Mouse (Mus musculus) thymus, postnatal 4 days (tissue): Measurements from ENCODE around the gene Gm3404.
"Not testable (repeated sequence)": the region's sequence is repeated elsewhere in the genome, so short reads cannot be mapped to it uniquely, and the experiment has no call there.

Experiments used
- DNase-seq: peaks from one replicate; pipeline ENCODE4 v3.0.0; 2021

The Gm3404 gene

DNA sequence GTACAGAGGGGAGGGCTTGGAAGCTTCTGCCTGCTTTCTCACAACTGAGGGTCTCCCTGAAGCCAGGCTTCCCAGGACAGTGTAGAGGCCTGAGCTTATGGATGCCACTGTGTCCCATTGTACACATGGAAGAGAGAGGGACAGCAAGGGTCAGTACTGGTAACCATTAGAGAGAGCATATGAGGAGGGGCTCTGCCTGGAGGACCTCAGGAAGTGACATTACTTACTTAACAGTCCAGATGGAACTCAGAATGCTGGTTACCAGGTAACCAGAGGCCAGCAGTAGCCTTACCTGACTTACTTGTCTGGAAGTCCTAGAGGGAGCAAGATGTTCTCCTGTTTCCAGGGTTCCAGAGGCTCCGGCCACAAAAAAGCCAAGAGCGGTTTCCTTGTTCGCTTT, at the start of gene Gm3404:
Gene Gm3404, plus strand, starts transcription at position 301 of the 400 bp plus-strand sequence.
- not testable (repeated sequence) for DNase-seq

DNA sequence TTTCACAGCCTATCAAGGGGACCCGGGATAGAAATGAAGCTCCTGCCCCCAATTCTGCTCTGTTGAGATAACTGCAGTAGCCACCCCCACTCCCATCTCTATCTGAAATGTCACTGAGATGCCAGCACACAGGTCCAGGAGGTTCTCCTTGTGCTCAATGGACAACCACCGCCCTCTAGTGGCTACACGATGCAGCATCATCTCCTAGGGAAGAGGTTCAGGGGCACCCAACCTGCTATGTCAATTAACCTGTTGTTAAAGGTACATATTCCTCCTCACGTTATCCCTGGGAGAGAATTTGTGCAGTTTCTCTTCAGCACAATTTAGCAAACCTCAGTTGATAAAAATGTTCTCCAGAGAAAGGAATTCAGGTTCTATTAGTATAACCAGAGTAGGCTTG, 46.0 kb upstream of the Gm3404 start:
- peak; percentile 39 for DNase-seq

DNA sequence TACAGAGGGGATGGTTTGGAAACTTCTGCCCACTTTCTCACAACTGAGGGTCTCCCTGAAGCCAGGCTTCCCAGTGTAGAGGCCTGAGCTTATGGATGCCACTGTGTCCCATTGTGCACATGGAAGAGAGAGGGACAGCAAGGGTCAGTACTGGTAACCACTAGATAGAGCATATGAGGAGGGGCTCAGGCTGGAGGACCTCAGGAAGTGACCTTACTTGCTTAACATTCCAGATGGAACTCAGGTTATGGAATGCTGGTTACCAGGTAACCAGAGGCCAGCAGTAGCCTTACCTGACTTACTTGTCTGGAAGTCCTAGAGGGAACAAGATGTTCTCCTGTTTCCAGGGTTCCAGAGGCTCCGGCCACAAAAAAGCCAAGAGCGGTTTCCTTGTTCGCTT, 43.9 kb upstream of the Gm3404 start, which contains the start of gene Gm6408:
Gene Gm6408, plus strand, starts transcription at position 301 of the 400 bp plus-strand sequence.
- not testable (repeated sequence) for DNase-seq

GRCm38 (mm10) chr5:146488959-146489358, 36.6 kb upstream of the Gm3404 start:
- DNase-seq, result peak; percentile 51

- not testable (repeated sequence) for DNase-seq
Observed at GRCm38 (mm10) chr5:146491063-146491462, 34.5 kb upstream of the Gm3404 start, which contains the start of gene Gm6370. Gm6370 (plus strand) TSS chr5:146491363.

GRCm38 (mm10) chr5:146502099-146502498, 23.5 kb upstream of the Gm3404 start, which contains the start of gene 4930449I24Rik:
4930449I24Rik (plus strand) TSS chr5:146502399.
- DNase-seq, result not testable (repeated sequence)

DNA sequence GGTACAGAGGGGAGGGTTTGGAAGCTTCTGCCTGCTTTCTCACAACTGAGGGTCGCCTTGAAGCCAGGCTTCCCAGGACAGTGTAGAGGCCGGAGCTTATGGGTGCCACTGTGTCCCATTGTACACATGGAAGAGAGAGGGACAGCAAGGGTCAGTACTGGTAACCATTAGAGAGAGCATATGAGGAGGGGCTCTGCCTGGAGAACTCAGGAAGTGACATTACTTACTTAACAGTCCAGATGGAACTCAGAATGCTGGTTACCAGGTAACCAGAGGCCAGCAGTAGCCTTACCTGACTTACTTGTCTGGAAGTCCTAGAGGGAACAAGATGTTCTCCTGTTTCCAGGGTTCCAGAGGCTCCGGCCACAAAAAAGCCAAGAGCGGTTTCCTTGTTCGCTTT, 11.8 kb upstream of the Gm3404 start, which contains the start of gene Gm3402:
Gene Gm3402, plus strand, starts transcription at position 301 of the 400 bp plus-strand sequence.
- not testable (repeated sequence) for DNase-seq

DNA sequence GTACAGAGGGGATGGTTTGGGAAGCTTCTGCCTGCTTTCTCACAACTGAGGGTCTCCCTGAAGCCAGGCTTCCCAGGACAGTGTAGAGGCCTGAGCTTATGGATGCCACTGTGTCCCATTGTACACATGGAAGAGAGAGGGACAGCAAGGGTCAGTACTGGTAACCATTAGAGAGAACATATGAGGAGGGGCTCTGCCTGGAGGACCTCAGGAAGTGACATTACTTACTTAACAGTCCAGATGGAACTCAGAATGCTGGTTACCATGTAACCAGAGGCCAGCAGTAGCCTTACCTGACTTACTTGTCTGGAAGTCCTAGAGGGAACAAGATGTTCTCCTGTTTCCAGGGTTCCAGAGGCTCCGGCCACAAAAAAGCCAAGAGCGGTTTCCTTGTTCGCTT, 11.7 kb downstream of the Gm3404 start, which contains the start of gene Gm3409:
Gene Gm3409, plus strand, starts transcription at position 301 of the 400 bp plus-strand sequence.
- DNase-seq, result not testable (repeated sequence)

- not testable (repeated sequence) for DNase-seq
Observed at GRCm38 (mm10) chr5:146555836-146556235, 30.2 kb downstream of the Gm3404 start, which contains the start of gene Gm3415. Gm3415 (plus strand) TSS chr5:146556136.

- DNase-seq, result no peak
Observed at GRCm38 (mm10) chr5:146564259-146564658, 38.7 kb downstream of the Gm3404 start.

DNA sequence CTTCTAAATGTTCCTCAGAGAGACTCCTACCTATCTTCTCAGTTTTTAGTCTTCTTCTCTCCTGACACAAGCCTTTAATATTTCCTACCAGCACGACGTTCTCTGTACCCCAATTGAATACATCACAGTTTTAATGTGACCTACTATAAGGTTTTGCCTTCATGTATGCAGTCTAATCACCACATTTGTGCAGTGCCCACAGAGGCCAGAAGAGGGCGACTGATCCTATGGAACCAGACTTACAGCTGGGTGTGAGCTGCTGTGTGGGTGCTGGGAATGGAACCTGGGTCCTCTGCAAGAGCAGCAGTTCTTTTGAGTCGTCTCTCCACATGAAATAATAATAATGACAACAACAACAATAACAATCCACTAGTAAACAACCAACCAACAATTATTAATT, 41.5 kb downstream of the Gm3404 start:
- peak; percentile 68 for DNase-seq

- not testable (repeated sequence) for DNase-seq
Observed at GRCm38 (mm10) chr5:146570179-146570578, 44.6 kb downstream of the Gm3404 start.

DNA sequence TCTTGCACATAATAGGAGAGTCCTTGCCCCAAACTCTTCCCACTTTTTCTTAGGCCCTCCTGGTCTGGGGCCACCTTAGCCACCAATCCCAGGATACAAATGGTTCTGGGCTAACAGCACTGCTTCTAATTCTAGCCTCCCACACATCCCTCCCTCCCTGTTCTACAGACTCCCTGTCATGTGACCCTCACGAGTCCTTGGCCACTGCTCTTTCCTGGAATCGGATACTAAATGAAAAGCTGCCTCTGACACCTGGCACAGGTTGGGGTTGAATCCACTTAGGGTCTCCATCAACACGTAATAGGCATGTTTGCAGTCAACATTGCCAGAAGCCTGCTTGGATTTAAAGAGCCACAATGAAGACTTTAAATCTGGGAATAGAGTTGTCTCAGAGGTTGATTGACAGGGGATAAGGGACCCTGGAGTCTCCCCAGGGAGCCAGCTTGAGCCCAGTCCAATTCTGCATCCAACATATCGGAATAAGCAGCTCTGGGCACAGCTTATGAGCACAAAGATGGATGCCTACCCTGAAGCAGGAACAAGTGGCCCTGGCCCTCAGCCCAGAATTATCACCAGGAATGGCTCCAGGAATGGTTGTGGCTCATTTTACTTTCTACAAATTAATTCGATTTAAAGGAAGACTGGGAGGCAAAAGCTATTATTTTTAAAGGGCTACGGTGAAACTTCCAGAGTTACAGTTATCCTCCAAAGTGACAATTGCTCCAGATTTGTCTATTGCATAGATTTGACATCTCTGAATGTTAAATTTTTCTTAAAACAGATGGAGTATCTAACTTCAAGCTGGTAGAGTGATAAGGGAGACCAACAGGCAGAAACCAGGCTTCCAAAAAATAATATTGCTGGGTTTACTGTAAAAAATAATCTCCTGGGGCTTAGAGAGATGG, 46.5 kb downstream of the Gm3404 start:
- not testable (repeated sequence) for DNase-seq

DNA sequence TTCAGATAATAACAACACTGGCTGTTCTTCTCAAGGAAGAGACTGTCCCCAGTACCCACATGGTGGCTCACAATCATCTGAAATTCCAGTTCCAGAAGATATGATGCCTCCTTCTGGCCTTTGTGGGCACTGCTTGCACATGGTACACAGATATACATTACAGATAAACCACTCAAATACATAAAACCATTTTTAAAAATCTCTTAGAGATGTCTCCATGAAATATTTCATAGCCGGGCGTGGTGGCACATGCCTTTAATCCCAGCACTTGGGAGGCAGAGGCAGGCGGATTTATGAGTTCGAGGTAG, 47.1 kb downstream of the Gm3404 start:
- not testable (repeated sequence) for DNase-seq

GRCm38 (mm10) chr5:146576668-146577067, 51.1 kb downstream of the Gm3404 start:
- no peak for DNase-seq
